Mouse (Mus musculus) frontal cortex, postnatal 36 days (tissue): ENCODE results near the gene Creb3l4.
A peak's percentile ranks its signal among the peaks of the same experiment; 100 is the strongest.
"Not testable (repeated sequence)": the region's sequence is repeated elsewhere in the genome, so short reads cannot be mapped to it uniquely, and the experiment has no call there.

Source experiments
- DNase-seq, 2 experiments: peaks; one replicate each; pipeline ENCODE4 v3.0.0; 2022; ENCODE audit warnings: low spot score in 2 of 2

Gene Creb3l4

DNA sequence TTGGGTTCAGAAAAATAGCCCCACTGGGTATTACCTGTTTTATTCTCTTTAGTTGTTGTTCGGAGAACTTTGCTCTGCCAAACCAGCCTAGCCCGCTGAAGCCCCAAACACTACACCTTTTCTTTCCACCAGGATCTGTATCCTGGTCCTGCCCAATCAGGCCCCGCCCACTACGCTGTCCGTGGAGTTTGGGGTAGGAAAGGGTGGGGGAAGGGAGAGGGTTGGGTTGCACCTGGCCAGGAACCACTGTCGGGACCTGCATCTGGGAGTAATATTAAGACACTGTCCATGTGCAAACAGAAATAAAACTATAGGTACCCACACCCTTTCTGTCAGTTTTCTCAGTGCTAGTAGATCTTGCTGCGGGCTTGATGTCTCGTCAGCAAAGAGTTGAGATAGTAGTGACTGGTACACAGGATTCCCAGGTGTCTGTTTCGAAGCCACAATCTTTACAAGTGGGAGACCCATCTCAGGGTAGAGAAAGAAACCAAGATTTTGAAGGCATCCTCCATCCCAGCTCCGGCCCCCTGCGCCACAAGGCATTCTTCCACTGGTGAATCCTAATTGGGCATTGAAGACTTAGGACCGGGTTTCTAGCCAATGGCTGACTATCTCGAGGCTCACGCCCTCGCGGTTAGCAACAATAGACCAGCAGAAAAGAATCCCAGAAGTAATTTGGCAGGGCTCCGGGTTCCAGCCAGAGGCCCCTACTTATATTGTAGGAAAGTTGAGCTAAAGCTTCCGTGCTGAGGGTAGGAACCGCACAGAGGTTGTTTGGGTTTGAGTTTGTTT, at the start of gene Creb3l4:
Creb3l4 (minus strand) TSS at position 529 of the 792 bp plus-strand sequence.
- DNase-seq = no peak

DNA sequence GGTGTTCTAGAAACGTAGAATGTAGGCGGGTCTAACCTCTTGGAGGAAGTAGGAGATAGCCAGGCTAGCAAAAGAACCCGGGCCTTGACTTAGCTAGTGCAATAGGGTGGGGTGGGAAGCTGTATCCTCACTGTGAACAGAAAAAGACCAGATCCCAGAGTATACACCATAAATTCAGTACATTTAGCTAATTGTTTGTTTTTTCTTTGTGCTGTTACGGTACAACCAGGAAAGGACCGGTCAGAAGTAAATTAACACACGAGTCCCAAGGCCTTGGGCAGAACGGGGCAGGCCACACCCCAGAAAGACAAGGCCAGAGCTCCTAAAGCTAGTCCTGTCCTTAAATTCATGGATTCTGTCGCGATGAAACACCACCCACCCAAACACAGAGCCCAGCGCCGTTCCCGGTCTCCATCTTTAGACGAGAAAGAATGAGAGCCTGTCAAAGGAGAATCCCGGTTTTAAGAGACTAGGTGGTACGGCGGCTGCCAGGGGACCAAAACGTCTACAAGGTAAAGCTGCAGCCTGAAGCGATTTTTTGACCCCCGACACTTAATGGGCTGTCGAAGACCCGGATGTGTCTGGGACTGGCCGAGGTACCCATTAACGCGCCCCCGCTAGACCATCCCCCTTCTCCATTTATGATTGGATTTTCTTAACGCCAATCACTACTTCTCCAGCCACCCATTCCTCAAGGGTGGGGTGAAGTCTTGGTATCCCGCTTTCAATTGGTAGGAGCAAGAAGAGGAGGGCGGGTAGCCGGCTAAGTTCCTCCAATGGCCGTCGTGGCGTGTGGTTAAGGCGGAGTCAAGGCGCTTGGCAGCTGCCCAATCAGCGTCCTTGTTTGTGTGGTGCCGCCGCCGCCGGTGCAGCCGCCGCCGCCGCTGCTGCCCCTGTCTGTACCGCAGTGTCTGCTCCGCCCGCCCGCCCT, 49.3 kb upstream of the Creb3l4 start, which contains the start of gene Gatad2b:
Gatad2b (plus strand) TSS at position 834 of the 931 bp plus-strand sequence.
- DNase-seq = peak; percentile 99 to 100

DNA sequence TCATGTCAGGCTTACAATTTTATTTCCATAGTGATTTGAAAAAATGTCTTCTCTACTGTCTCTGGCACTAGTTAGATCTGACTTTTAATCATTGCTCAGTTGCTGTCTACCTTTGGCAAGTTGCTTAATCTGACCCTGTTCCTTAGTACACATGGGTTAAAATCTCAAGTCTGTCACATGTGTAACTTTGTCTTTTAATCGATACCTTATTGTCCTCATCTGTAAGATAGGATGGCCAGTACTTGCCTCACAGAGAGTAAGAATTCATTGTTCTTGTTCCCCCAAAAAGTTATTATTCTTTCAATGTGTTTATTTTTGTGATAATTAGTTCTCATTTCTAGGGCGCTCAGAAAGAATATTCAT, 48.7 kb upstream of the Creb3l4 start:
- no peak for DNase-seq

DNA sequence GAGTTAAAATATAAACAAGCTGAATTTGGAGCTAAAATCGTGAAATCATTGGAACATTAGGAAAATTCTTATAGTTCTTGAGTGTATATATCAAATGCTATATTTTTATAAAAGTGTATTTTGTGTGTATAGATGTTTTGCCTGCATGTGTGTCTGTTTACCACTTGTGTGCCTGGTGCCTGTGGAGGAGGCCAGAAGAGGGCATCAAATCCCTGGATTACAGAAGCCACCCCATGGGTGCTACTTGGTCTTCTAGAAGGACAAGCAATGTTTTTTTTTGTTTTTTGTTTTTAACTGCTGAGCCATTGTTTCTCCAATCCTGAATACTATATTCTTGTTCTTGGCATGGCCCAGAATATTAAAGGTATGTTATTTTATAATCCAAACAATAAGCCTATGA, 47.3 kb upstream of the Creb3l4 start:
- no peak for DNase-seq

DNA sequence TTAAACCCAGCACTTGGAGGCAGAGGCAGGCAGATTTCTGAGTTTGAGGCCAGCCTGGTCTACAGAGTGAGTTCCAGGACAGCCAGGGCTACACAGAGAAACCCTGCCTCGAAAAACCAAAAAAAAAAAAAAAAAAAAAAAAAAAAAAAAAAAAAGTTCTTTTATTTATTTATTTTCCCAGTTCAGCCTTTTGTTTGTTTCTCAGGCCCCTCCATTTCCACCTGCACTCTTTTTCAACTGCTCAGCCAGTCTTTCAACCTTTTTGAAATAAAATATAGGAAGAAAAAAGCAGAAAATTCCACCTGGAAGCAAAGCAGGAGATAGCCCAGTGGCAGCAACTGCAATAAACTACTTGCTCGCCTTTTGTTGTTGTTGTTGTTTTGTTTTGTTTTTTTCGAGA, 46.1 kb upstream of the Creb3l4 start:
- DNase-seq = not testable (repeated sequence)

DNA sequence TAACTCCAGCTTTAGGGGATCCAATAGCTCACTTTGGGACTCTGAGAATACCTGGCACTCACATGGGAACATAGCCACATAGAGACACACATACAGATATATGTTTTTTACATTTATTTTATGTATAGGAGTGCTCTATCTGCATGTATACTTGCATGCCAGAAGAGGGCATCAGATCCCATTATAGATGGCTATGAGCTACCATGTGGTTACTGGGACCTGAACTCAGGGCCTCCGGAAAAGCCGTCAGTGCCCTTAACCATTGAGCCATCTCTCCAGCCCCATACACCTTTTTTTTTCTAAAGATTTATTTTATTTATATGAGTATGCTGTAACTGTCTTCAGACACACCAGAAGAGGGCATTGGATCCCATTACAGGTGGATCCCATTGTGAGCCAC, 40.8 kb upstream of the Creb3l4 start:
- no peak for DNase-seq

DNA sequence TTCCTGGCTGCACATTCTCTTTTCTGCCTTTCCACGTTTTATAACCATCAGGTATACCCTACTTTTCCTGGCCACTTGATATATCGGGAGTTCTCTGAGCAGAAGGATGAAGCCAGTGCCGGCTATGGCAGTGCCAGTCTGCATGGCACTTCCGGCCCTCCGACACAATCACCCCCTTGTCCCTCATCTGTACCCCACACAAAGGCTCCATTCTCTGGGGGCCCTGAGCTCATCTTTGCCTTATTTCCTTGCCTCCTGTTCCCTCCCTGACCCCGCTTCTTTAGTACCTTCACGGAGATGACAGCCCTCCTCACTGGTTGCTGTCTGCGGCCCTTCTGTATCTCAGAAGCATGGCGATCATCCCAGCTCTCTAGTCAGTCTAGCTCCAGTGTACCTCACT, 37.4 kb upstream of the Creb3l4 start:
- no peak for DNase-seq

DNA sequence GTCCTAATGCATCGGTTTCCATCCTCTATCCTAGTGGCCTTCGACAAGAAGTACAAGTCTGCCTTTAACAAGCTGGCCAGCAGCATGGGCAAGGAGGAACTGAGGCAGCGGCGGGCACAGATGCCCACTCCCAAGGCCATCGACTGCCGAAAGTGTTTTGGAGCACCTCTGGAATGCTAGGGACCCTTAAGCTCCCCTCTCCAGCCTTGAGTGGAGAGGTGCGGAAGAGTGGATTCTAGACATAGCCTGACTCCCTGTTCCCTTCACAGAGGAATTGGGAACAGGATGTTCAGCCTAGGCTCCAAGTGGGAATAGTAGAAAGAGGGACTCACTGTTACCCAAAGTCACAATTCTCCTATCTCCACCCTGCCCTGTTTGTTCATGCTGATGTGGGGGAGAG, 36.4 kb upstream of the Creb3l4 start:
- DNase-seq = no peak

DNA sequence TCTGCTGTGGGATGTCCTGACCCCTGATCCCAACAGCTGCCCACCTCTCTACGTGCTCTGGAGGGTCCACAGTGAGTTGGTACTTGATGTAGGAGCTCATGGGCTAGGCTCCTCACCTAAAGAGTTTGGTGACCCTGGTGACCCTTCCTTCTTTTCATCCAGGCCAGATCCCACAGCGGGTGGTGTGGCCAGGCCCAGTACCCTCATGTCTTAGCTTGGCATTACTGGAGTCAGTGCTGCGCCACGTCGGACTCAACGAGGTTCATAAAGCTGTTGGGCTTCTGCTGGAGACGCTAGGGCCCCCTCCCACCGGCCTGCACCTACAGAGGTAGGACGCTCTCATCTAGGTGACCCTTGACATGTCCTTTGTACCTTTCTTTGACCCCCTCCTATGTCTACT, 35.9 kb upstream of the Creb3l4 start:
- DNase-seq = no peak

DNA sequence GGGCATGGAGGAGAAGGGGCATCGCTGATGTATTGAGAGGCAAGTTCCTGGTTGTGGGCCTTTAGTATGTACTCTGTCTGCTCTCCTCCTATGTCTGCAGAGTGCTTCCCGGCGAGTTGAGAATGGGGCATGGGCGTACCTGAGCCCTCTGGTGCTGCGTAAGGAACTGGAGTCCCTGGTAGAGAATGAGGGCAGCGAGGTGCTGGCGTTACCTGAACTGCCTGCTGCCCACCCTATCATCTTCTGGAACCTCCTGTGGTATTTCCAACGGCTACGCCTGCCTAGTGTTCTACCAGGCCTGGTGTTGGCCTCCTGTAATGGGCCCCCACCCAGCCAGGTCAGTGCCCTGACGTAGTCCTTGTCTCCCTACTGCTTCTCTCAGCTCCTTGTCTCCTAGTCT, 34.9 kb upstream of the Creb3l4 start:
- no peak for DNase-seq

DNA sequence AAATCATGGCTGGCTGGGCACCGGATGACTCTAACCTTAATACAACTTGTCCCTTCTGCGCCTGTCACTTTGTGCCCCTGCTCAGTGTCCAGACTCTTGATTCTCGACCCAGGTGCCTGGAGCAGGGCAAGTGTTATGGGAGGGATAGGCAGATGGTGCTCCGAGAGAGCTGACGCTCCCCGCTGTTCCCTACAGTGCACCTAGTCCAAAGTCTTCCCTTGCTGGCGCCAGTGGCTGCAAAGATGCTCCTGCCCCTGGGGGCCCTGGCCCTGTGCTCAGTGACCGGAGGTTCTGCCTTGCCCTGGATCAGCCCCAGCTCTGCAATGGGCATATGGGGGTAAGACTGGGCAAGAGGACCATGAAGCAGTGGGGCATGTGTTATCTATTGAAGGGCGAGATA, 34.5 kb upstream of the Creb3l4 start:
- no peak for DNase-seq

DNA sequence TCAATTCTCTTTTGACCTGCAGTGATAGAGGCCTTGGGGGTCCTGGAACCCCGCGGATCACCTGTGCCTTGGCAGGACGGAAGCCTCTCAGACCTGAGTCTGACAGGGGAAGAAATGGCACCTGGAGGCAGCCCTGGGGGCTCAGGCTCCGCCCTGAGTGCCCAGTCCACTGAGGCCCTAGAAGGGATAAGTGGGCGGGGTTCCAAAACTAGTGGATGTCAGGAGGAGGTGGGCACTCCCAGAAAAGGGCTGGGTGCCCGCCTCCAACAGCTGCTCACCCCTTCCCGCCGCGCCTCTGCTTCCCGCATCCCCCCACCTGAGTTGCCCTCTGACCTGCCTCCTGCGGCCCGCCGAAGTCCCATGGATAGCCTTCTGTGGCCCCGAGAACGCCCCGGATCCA, 33.5 kb upstream of the Creb3l4 start:
- DNase-seq = no peak

DNA sequence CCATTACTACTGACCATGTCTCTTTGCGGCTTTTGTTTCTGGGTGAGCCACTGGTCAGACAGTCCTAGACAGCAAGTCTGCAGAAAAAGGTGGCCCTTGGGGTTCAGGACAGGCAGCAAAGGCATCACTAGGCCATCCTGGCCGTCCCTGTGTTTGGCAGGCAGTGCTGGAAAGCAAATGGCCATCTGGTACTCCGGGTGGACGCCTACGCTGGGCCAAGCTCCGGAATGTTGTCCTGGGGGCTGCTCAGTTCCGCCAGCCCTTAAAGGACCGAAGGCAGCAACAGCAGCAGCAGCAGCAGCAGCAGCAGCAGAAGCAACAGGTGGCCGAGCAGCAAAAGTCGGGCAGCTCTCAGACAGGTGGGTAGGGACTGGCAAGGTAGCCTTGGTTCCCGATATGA, 32.0 kb upstream of the Creb3l4 start:
- DNase-seq = no peak

DNA sequence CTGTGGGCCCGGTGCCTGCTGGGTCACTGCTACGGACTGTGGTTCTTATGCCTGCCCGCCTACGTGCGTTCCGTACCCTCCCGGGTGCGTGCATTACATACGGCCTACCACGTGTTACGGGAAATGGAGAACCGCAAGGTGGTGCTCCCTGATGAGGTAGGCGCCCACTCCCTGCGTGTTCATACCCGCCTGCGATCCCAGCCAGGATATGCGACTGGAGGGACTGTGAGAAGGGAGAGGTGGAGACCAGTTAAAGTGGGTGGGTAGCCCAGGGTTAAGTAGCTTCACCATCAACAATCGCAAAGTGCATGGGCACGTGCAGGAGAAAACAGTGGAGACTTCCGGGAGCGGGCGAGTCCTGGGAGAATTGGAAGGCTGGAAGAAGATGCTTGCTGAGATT, 30.5 kb upstream of the Creb3l4 start:
- no peak for DNase-seq

DNA sequence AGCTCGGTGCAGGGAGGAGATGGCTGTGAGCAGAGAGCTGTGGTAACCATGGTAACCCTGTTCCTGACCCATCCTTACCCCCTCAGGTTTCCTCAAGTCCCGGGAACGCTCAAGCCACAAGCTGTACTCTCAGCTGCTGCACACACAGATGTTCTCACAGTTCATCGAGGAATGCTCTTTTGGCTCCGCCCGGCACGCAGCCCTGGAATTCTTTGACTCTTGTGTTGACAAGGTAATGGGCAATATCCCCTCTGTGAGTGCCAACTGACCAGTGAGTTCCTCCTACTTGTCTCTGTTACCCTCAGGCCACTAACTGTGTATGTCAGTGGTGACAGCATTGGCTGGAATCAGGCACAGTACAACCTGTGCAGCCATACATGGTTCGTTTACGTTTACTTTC, 28.9 kb upstream of the Creb3l4 start:
- no peak for DNase-seq

DNA sequence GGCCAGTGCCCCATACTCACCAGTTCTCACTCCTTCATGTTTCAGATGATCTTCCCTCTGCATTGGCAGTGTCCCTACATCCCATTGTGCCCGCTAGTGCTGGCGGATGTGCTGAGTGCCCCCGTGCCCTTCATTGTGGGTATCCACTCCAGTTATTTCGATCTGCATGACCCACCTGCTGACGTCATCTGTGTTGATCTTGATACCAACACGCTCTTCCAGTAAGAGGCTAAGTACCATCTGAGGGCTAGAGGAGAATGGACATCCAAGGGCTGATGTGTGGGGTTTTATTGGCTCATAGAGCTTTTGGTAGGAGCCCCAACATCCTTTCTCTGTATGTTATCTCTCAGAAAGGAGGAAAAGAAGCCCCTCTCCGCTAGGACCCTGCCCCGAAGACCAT, 27.5 kb upstream of the Creb3l4 start:
- DNase-seq = no peak

DNA sequence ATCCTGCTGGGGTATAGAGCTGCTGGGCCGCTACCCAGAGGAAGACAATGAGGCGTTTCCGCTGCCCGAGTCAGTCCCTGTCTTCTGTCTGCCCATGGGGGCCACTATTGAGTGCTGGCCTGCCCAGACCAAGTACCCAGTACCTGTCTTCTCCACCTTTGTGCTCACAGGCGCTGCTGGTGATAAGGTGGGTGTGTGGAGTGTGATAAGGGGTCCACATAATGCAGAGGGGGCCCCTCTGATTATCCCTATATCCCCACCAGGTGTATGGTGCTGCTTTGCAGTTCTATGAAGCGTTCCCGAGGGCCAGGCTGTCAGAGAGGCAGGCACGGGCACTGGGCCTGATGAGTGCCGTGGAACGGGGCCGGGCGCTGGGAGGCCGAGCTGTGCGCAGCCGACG, 25.7 kb upstream of the Creb3l4 start:
- no peak for DNase-seq

DNA sequence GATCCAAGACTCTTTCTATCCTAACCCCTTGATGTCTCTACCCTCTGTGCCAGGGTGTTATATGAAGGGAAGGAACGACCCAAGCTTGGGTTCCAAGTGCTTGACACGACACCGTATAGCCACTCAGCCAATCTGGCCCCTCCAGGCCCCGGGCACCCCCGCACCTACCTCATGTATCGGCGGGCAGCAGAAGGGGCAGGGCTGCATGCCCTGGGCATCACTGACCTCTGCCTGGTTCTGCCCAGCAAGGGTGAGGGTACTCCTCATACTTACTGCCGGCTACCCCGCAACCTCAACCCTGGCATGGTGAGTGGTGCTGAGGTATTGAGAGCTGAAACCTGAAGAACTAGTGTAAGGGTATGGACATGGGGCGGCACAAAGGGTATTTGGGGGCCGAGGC, 24.9 kb upstream of the Creb3l4 start:
- DNase-seq = no peak

DNA sequence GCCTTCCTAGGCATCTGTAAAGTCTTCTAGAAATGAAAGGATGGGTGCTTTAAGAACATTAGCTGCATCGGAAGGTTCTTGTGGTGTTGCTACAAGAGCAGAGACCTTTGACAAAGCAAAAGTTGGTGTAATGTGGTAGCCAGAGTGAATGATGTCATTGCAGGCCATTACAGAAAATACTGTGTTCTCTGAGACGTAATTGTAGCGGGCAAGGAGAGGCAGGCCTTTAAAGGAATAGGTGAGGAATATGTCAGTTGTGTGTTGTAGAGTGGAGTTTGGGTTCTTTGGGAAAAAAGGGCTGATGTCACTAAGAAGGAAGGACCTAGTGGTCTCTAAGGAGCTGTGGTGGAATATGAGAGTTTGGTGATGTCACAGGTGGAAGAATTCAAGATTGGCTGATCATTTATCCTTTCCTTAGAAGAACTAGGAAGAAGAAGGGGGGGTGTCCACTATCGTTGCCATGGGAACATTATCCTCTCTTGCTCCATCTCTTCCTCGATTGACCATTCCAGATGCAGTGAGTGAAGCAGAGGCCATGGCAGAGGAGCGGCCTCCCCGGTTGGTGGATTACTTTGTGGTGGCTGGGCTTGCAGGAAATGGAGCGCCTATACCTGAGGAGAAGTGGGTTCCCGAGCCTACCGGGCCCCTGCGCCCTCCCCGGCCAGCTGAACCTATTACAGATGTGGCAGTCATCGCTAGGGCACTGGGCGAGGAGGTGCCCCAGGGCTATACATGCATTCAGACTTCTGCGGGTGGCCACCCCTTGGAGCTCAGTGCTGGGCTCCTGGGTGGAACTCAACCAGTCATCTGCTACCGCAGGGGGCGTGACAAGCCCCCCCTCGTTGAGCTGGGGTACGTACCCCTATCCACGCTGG, 23.8 kb upstream of the Creb3l4 start:
- DNase-seq = no peak

DNA sequence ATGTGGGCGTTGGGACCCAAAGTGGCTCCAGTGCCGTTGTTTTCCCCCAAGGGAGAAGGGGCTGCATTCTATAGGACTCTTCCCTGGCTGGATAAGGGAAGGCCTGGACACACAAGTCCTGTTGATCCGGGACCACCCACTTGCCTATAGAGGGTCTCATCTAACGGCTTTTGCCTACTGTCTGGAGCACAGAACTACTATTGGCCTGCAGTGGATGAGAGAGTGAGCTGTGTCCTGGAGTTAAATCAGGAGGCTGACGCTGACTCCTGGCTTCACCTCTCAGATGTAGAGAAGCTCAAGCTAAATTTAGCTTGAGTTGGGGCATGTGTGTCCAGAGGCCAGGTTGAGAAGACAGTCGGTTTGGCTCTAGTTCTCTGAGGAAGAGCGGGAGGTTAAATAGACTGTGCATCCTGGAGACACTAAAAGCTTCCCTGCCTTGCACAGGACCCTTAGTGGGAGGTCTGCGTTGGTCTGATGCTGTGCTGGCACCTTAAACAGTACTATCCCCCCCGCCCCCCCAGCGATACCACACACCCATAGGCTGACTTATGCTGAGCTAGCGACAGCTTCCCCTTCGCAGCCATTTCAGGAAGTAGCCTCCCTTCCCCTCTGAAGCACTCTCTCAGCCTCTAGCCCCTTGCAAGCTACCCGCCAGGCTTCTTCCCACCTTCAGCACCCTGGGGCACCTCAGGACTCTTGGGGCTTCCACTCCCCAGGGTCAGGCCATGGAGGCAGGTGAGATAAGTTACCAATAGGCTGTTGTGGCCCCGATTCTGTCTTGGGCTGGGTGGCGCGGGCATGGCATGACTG, 22.8 kb upstream of the Creb3l4 start:
- no peak for DNase-seq
